Mouse (Mus musculus) kidney, postnatal 25 days (tissue): ENCODE results near the gene Grm8.

Experiments
- DNase-seq, 2 experiments: peaks; one replicate each; pipeline ENCODE4 v3.0.0; 2021; ENCODE audit warnings: mixed read lengths in 2 of 2

Gene Grm8

DNA sequence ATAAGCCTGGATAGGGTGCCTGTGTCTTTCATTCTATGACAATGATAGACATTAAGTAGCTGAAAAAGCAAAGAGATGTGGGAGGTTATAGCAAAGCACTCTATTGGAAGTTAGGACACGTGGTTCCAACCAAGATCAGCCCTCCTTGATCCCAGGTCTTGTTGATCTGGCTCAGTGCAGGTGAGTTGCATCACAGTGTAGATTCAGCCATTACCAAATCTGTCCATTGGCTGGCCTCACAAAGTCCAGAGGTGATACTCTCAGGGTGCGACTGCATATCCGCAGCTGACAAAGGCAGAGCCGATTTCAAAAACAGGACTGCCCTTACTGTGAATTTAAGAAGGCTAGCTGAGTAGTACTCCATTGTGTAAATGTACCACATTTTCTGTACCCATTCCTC lies 103.0 kb downstream of the Grm8 start:
- DNase-seq: no peak

DNA sequence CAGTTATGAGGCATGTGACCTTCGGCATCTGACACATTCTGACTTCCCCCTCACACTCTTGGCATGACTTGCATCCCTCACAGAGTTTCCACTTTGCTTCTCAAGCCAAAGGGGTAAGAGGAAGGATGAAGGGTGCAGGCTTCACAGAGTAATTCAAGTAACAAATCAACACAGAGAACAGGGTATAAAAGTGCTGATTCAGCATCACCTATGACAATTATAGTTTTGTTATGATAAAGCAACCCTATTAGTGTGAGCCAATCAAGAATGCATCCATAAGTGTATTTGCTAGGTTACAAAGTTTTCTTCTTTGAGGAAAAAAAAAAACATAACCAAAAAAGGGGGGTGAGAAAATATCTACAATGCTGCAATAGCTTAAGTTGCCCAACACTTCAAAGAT lies 117.3 kb downstream of the Grm8 start:
- DNase-seq: no peak

DNA sequence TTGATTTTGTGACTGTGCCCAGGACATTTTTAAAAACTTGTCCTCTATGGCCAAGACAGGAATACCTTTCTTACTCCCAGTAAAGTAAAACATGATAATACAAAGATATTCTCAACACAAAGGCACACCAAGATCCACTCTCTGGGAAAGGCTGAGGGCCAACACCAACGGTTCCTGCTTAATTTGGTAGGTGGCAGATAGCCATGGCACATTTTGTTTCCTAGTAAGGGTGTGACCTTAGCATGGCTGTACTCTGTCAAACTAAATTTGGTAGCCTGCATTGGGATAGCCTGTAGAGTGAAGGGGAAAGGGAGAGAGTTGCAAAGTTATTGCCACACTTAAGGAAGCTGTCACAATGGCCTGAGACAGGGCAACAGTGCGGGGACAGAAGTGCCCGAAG lies 128.0 kb downstream of the Grm8 start:
- no peak for DNase-seq

DNA sequence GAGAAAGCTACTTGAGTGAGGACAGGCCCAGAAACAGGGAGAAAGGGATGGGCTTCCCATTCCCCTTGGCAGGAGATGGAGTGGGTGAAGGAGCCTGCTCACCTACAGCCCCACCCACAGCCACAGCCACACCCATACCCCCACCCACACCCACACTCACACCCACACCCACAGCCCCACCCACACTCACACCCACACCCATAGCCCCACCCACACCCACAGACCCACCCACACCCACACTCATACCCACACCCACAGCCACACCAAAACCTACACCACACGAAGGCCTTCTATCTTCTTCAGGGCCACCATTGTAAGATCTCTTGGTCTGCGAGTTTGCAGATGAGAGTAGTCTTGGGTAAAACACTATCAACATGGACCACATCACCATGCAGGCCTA lies 137.7 kb downstream of the Grm8 start:
- DNase-seq: no peak

DNA sequence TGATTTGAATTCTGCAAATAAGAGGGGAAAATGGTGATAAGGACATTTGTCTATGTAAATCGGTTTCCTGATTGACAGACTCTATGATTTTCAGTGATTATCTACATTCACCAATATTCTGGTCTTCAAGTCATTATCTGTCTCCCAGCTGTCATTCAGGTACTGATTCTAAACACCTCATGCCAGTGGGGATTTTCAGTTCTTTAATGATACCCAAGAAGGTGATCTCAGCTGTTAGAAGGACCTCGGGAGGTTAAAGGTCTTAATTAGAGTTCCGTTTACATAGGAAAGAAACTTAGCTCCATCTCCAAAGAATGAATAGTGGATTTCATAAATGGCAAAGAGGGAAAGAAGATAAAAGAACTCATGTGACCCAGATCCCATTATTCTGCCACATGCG lies 143.7 kb downstream of the Grm8 start:
- DNase-seq: no peak

DNA sequence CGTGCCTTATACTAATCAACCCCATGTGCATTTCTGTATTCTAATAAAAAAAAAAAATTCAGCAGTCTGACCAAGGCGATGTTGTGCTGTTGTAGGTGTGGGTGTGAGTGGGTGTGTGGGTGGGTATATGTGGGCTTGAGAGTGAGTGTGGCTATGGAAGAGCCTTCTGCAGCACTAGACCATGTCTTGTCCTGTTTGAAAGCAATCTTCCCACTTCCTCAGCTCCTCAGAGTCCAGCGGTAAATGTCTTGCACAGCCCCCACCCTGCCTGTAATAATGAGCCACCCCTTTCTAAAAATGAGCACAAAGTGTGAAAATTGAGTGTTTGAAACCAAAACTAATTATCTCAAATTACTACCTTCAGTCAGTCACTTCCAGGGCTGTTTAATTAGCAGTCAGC lies 152.4 kb downstream of the Grm8 start:
- DNase-seq: no peak

DNA sequence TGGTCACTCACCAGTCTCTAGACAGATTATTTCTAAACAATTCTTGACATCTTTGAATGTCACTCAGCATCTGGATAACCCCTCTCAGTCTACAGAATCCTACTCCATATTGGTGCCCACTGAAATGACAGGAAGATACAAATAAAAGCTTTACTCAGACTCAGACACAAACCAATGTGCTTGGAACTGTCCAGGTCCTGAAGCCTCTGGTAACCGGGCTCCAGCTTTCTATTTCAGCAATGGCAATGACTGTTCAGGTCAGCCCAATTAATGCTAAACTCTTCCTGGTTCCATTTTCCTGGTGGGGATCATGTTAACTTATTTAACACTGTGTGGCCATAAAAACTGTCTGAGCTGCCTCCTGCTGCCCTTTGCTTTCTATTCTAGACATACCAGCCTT lies 153.0 kb downstream of the Grm8 start:
- no peak for DNase-seq

DNA sequence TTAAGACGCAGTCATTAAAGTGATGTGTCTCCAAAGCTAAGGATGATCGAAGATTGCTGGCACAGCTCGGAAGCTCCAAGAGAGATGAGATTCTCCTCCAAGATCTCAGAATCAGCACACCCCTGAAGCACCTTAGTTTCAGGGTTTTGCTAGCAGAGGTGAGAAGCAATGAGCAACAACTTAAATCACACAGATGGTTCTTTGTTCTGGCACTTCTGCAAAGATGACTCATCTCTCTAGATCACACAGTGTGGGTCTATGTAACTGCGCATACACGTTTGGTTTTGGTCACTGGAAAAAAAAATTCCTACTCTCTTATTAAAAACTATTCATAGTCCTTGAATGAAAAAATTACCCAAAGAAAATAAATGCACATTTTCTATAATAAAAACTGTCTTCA lies 157.6 kb downstream of the Grm8 start:
- no peak for DNase-seq

DNA sequence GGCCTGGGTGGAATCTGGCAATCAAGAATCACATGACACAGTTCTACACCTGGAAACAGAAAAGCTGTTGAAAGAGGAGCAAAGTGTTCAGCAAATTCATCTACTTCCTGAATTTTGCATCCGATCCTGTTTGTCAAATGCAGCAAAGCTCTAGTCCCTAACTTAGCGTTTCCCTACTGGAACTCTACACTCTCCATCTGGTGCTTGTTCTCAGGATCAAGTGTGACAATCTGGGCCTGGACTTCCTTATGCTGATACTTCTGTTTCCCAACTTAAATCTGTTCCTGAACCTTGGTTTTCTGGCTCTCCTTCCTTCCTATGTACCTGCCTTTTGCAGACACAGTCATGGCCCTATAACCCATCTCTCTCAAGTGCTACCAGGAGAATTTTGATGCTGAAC lies 166.1 kb downstream of the Grm8 start:
- no peak for DNase-seq

DNA sequence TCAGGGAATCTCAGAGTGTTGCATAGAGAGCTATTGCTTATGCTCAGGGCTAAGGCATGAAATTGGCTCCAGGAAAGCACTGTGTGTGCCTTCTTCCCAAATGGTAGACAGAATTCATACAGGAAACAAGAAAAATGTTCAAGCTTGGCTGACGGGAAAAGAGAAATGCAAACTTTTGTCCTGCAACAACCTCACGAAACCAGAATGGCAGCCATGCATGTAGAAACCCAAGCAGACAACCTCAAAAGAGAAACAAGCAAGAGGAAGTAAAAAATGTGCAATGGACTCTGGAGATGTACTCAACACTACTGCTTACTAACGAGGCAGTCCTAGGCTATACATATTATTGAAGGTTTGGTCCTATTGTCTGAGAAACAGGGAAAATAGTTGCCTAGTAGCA lies 167.9 kb downstream of the Grm8 start:
- no peak for DNase-seq

DNA sequence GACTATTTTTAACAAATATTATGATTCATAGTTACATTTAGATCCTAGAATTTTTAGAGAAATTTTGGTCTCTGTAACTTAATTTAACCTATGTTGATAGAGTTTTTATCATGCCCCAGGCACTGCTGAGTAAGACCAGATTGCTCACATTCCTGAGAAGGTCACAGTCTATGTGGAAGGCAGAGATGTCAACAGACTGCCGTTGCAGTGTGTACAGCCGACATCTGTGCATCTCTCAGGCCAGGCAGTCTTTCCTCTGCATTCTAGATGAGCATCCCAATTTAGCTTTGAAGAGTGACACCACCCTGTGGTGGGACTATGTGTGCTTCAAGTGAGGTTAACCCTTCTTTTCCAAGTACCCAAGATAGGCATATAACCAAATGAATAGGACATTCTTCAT lies 169.7 kb downstream of the Grm8 start:
- no peak for DNase-seq

DNA sequence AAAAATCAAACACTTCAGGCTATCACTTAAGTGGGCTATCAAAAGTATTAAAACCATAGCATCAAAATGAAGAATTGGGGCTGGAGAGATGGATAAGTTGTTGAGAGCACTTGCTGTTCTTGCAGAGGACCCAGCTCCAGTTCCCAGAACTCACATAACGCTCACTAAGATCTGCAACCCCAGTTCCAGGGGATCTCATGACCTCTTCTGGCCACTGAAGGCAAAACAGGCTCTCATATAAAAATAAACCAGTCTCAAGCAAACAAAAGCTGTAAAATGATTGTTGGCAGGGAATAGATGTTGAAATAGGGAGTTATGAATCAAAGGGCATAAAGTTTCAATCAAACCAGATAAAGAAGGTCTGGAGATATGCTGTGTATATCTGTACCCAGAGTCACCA lies 171.1 kb downstream of the Grm8 start:
- DNase-seq: no peak

DNA sequence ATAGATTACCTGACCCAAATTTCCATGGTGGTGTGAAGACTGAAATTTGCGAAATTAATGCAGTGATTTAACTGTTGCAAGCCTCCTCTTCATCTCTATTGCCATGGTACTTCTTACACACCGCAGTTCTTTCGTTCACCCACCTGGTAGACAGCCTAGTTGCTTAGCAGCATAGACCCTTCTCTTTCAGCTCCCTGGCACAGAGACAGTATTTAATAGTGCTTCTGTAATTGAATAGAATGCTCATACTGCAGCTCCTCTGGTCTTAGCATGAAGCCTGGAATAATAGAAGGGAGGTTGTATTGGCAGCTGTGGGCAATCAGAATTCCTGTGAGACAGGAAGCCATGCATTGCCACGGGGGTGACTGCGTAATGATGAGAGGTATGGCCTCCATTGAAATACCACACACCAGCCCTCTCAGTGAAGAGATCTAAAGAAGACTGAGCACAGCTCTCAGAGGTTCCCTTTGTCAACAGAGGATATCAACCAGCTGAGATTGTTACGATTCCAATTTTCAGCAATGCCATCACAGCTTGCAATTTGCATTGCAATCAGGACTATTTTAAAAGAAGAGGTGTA lies 178.6 kb downstream of the Grm8 start:
- DNase-seq: no peak

DNA sequence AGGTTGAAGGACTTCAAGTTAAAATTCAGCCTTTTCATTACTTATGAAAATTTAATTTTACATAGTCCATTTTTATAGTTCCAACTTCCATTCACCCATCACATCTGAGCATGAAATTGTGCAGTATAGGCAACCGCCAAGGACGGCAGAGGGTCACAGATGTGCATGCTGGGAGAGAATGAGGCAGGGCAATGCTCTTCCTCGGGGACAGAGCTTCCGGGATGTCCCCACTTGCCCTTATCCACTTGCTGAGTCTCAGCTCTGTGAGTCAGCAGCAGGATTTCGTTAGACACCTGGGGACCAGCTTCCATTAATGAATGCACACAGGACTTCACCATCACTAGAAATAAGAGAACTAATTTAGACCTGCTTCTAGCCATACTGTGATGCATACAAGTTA lies 183.5 kb downstream of the Grm8 start:
- DNase-seq: no peak

DNA sequence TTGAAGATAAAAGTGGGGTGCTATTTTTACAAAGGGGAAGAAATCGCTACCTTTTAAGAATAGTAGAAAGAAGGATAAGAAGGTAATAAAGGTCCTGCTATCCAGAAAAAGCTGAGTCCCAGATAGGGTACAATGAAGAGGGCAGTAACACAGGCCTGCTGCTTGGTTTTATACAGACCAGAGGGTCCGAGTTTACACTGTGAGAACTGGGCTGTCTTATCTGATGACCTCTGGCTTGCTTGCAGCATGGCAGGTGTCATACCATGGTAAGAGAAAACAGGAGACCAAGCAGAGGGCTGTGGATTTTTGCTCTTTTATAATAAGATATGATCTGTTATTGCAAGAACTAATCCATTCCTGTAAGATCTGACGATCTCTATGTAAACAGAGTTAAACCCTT lies 206.9 kb downstream of the Grm8 start:
- no peak for DNase-seq

DNA sequence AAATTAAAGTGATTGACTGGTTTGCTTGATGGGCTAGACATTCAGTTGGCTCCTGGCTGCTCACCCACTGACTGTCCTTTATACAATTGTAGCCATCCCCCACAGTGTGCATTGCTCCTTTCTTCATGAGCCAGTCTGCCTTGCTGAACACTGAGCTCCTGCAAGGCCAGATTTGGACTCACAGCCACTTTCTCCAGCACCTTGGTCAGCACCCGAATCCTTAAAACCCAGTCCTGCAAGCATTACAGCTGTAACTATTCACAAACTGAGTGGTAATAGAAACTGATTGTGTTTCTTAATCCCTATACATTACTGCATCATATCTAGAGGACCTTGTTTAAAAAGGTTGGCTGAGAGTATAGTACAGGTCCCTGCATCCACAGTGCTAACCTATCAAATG lies 221.7 kb downstream of the Grm8 start:
- DNase-seq: no peak

DNA sequence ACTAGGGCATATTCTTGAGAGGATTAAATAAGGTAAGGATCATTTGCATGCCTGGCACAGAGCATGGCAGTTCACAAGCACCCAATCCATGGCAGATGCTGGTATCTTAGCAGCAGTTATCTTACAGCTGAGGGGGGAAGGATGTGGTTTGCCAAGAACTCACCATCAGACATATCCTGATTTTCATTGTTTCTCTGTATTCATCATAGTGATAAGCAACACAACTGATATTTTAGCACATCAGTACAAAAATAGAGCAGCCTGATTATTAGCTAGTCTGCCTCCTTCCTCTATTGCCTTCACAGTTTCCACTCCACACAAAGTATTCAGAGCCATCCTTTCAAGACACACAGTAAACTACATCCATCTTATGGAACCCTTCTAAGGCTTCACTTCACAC lies 230.6 kb downstream of the Grm8 start:
- no peak for DNase-seq

DNA sequence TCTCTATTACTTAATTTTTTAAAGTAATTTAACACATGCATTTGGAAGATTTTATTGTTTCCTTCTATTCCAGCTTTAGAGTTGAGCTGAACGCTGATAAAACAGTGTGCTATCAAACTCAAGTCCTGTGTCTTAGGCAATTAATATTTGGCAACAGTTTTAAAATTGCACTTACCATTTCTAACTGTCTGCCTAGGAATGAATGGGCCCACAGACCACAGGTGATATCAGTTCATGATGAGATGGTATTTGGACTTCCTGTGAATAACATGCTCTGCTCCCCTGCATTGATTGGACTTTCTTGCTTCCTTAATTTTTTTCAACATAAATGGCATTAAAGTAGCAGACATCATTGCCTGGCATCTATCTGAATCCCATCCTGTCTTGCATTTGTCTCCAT lies 232.8 kb downstream of the Grm8 start:
- DNase-seq: no peak

DNA sequence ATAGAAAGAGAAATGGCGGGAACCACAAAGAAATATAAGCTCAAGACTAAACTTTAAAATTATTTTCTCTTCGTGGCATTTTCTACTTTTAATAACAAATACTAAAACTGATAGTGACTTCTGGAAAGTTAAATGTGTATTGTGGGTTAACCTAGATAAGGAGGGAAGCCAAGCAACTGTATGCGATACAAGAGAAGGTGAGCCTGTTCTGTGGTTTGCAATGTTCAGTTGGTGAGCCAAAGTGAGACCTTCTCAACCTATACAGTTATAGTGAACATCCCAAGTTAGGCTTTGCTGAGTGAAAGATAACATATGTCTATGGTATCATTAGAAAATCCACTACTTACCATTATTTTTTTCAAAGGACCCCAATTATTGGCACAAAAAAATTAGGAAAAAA lies 233.6 kb downstream of the Grm8 start:
- DNase-seq: no peak

DNA sequence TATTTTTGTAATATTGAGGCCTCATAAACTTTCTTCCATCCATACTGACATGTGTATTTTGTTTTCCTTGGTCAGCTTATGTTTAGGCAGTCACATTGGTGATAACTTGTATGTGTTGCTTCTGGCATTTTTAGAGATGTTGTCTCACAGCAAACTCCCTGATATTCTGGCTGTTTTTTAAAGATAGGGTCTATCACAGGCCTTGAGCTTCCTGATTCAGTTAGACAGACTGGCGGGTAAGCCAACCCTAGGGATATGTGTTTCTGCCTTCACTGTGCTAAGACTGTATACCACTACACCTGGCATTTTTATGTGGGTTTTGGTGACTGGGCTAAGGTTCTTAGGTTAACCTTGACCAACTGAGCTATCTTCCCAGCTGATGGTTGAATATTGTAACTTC lies 239.8 kb downstream of the Grm8 start:
- no peak for DNase-seq

DNA sequence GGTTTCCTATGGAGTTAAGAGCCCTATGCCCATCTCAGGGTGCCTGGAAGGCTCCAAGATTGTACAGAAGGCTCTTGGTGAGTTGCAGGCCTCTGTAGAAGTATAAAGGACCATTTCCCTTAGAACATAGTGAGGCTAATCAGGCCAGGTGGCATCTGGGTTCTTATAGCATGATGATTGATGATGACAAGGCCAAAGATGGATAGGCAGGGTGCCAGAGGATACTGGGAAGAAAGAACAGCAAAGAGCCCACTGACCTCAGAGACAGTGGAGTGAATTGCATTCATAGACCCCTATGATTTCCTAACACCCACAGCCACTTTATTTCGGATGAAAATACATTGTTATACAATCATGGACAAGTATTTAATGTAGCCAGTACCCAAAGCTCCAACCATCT lies 242.1 kb downstream of the Grm8 start:
- no peak for DNase-seq

DNA sequence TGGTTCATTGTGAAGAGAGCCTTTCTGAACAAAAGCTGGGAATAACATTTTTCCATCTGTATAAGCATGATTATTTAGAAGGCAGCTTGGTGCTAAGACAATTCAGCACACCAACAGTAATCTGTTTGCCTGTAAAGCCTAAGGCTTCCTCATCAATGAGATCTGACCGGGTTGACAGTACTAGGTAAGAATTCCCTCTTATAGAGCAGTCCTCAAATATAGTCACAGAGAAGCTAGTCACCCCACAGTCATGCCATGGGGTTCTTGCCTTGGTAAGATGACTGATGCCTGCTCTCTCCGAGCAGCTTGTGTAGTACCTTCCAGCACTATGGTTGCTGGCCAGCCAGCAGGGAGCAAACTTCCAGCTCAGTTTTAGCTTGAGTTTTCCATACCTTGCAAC lies 246.6 kb downstream of the Grm8 start:
- DNase-seq: no peak

DNA sequence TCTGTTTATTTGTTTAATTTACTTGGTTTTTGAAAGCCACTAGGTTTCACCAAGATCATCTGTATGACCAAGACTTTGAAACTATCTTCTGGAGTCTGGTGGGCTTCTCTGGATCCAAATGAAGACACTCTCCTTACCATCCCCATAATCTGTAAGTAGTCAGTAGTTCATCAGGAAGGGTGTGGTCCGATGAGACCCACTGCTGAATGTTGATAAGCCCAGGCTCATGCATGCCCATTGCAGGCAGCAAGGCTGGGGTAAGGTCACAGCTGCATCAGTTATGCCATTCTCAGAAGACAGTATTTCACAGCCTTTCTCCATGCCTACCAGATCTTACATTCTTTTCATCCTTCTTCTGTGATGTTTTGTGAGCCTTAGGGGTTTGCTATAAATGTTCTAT lies 247.1 kb downstream of the Grm8 start:
- DNase-seq: no peak

DNA sequence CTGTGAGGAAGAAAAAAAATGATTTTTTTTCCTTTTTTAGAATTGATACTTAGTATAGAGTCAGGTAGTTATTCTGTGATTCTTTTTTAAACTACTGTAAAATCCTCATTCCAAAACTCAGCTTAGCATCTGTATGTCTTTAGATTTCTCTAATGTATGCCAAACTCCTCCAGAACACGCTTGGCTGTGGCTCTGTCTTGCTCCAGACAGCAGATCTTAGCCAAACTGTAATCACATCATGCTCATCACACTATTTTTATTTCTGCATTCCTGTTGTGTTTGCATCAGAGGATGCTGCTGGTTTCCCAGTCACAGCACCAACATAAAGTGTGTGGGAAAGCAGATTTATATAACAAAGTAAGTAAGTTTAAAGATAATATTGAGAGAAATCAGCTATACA lies 249.2 kb downstream of the Grm8 start:
- DNase-seq: no peak

DNA sequence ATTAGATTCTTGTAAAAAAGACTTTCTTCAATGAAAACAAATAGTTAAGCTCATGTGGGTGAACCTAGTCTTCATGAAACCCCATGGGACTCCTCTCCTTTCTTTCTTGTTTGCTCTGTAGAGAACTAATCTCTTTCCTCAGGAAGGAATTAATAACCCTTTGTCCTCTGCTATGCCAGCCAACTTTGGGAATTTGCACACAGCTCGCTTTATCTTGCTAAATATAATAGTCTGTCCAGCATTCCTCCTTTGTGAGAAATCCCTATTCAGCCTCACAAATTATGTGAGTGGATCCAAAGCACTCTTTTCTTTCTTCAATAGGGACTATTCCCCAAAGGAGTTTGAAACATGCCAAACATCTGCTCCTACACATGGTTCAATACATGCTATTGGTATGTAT lies 285.3 kb downstream of the Grm8 start:
- no peak for DNase-seq

DNA sequence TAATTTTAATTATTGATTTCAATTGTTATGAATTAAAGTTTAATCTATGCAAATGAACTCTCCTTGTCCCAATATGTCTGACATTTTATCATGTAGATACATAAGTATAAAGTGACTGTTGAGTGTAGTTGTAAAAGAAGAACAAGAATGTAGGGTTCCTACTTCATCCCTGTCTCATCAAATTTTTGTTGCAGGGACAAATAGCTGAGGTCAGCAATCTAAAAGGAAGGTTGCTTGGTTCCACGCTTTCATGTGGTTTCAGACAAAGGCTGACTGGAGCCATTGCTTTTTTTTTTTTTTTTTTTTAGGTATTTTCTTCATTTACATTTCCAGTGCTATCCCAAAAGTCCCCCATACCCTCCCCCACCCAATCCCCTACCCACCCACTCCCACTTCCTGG lies 298.8 kb downstream of the Grm8 start:
- DNase-seq: no peak
